Mouse (Mus musculus) urinary bladder, adult 18-20 months (tissue): ENCODE data around the gene Nsd1.

Experiments used
- DNase-seq, 2 experiments: peaks; one replicate each; pipeline ENCODE4 v3.0.0; 2022; ENCODE audit warnings: low spot score in 2 of 2, mixed read lengths in 2 of 2

Gene Nsd1

GRCm38 (mm10) chr13:55329109-55329682, 119.6 kb downstream of the Nsd1 start:
- DNase-seq: no peak

DNA sequence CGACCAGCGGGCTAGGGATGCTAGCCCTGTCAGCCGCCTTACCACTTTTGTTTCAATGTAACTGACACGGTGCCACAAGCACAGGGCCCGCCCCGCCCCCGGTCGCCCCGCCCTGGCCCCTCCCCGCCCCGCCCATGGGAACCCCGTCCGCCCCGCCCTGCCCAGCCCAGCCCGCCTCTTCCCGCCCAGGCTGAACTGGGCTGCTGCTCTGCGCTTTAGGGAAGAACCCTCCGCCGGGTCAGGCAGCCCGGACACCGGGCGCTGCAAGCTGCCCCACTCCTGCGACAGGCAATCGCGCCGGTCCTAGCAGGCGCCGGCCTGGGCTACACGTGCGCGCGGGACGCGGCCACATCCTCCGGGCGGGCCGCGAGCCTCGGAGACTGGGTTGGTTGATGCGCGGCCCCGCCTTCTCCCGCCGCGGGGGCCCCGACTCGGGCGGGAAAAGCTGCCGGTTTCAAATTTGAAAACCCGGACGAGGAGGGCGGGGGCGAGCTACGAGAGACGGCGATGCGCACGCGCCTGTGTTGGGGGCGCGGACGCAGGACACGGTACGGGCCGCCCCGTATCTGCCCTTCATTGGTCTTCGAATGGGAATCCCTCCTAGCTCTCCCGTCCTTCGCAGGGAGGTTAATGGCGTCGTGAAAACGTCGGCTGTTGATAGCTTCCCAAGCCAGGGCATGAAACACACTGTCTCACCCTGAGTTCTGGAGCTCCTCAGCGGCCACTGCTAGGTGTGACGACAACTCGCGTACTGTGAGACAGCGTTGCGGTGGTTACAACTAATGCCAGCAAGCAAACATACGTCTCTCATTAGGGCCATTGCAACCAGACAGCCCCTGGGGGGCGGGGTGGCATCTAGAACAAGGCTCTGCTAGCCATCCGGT, 120.3 kb downstream of the Nsd1 start, which contains the start of gene Mxd3:
TSS of gene Mxd3 (minus strand) at position 141 of the 884 bp plus-strand sequence.
- DNase-seq: peak; percentile 55 to 85

DNA sequence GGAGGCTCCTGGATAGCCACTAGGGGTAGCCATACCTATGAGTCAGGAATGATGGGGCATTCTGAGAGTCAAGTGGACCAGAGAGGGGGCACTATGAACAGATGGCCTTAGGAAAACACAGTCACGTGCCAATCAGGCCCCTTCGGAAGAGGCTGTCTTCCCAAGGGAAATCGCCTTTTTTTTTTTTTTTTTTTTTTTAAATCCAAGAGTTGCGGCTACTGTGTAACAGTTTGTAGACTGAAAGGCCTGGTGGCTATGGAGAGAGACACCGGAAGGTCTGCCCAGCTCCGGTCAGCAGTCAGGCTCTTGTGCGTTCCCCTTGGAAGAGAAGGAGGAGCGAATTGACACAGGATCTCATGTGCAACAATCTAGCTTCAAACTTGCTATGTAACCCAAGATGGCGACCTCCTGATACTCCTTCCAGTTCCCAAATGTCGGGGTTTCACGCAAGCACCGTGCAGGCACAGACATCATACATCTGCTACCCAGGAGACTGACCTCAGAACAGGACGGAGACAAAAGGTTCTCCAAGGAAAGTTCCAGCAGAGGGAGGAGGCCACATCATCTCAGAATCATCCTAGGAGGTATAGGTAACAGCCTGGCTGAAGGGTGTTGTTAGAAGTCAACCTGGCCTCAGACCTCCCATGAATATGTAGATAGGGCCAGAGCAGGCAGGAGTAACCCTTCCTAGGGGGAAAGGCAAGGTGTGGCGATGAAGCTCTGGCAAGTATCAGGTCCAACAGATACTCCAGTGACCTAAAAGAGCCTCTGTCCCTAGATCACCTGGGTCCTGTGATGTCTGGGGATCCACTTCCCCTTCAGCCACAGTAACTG, 121.2 kb downstream of the Nsd1 start:
- no peak for DNase-seq

- no peak for DNase-seq
Observed at GRCm38 (mm10) chr13:55332331-55332730, 122.7 kb downstream of the Nsd1 start.

GRCm38 (mm10) chr13:55335701-55336100, 126.1 kb downstream of the Nsd1 start:
- DNase-seq: no peak

DNA sequence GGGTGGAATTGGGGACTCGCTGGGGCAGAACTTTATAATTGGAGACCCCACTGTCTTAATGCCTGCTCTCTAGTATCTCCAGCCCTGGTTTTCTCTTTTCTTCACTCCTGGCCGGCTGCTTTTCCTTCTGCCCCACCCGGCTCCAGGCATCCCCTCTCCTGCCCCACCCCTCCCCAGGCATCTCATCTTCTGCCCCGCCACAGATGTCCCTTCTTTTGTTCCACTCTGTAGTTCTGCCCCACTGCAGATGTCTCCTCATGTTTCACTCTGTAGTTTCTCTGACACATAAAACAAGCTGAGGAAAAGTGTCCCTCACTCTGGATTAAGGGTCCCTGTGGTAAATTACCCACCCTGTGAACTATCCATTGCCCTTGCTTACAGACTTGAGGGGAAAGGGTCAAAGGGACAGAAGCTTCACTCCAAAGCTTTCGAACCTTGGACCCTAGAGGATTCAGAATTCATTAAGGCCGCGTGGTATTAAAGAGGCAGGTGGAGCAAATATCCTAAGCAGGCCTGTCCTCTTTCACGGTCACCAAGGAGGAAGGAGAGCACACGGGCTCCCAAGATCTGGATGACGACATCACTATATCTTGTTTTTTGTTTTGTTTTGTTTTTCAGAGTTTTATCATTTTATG, 127.9 kb downstream of the Nsd1 start:
- DNase-seq: no peak

DNA sequence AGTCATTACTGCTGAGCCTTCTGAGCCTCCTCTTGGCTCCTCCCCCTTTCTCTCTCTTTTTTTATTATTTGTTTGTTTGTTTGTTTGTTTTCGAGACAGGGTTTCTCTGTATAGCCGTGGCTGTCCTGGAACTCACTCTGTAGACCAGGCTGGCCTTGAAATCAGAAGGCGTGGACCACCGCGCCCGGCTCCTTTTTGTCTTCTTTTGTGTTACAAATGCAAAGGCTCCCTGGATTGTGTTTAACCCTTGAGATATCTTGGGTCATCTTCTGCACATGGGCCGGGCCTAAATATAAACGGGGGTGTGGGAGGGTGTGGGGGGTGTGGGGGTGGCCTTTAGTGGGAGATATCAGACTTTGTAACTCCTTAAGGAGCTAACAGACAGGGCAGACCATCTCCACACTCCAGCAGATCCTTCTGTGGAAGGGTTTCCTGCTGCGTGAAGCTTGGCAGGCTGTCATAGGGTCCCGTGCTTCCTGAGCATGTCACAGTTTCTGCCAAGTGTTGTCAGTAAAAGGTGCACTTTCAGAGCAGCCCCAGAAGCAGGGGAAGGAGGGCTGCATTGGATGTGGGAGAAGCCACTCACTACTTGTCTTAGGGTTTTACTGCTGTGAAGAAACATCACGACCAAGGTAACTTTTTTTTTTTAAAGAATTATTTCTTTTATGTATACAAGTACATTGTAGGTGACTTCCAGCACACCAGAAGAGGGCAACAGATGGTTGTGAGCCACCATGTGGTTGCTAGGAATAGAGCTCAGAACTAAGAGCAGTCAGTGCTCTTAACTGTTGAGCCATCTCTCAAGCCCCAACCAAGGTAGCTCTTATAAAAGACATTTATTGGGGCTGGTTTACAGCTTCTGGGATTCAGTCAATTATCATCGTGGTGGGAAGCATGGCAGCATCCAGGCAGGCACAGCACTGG, 128.8 kb downstream of the Nsd1 start:
- DNase-seq: no peak

DNA sequence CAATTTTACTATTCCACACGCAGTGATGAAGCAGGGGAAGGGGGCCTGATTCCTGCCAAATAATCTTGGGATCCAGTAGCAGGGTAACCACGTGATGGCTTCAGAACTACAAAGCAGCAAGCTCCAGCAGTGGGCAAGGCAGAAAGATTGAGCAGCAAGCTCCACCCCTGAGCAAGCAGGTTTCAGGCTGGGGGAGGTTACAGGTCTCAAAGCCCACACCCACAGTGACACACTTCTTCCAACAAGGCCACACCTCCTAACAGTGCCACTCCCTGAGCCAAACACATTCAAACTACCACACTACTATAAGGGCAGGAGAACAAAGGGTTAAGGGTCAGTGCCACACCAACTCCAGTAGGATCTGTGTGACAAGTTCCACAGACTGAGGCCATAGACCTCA, 129.7 kb downstream of the Nsd1 start:
- DNase-seq: no peak

- no peak for DNase-seq
Observed at GRCm38 (mm10) chr13:55342469-55342868, 132.9 kb downstream of the Nsd1 start.

DNA sequence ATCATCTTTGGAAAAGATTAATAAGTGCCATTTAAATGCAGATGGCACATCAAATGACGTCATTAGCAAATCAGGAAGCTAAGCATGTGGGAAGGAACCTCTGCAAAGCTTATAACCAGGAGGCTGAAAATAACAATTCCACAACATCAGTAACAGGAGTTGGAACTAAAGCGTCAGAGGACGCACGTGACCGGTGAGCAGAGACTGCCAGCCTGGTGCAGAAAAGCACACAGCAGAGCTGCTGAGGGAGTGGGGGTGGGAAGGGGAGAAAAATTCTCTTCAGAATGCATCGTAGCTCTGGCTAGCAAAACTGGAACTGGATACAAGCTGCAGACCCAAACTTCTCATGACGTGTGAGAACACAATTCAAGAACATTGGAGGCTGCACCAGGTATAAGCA, 134.7 kb downstream of the Nsd1 start:
- no peak for DNase-seq

- DNase-seq: no peak
Observed at GRCm38 (mm10) chr13:55346745-55347144, 137.2 kb downstream of the Nsd1 start.

DNA sequence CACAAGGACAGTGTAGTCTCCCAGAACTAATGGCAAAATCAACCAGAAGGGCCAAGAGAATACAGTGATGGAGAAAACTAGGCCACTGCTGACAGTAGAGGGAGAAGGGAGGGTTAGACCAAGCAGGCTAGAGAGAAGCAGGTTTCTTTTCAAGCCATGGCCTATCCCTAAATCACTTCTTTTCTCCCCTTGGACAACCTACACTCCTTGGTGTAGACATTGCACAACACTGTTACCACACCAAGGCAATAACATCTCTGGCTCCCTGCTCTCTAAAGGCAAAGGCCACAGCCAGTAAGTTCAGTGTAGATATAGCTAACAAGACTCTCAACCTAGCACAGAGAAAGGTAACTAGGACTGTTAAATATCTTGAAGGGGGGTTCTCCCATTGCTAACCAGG, 151.6 kb downstream of the Nsd1 start:
- DNase-seq: no peak

GRCm38 (mm10) chr13:55361974-55362452, 152.4 kb downstream of the Nsd1 start:
- DNase-seq: no peak

- peak; percentile 90 to 97 for DNase-seq
Observed at GRCm38 (mm10) chr13:55362453-55363060, 153.0 kb downstream of the Nsd1 start, which contains the start of gene Lman2. TSS of gene Lman2 (minus strand) at chr13:55362783.
